ENCODE assay signal across 23 mouse cellular contexts in the genomic region with DNA sequence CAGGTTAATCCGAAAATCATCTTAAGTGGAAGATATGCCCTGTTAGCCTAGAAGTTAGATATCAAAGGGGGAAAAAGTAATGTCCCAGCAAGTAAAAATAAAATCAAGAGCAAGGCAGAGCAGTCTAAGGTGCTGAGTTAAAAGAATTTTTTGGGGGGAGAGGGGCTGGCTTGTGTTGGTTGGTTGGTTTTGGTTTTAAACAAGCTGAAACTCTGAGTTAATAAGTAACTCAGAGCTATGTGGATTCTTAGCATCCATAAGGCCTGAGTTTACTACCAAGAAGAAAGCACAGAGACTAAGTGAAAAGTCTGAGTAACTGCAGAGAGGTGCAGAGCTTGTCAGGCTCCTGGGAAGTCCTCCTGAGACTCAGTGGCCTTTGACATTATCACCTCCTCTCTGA. TPM values are rescaled to one million over a fixed set of nuclear protein-coding genes. Genes with fewer than 3 reads are reported as not detected.
A peak's percentile ranks its signal among the peaks of the same experiment; 100 is the strongest.
DNase-seq lines count a peak whose midpoint lies in the region; ATAC-seq and TF ChIP-seq lines count a peak whose summit lies in the region.
"Had no signal": no experiment of that assay in that cellular context is flagged by ENCODE, and none has a peak within 500 bp of the region (broad histone marks: within the 10 kb centered on the region; RNA-seq: fewer than 3 reads in every experiment).

No protein-coding gene starts in this region.

- TF ChIP-seq CTCF in liver, postnatal 0 days (IDR thresholded peaks at IDR 0.05; ENCODE audit: low read depth), result no peak

- DNase-seq in kidney, adult 9 months, result peak; percentile 46
- DNase-seq in kidney, postnatal 10 days, result no peak
- no peak for DNase-seq in liver, embryonic 11.5 days (ENCODE audit: low spot score)
- DNase-seq in liver, postnatal 0 days, result no peak
- DNase-seq in kidney, postnatal 14 days, result peak; percentile 24
- DNase-seq in yolk sac, embryonic 10.5 days (ENCODE audit: low spot score), result peak; percentile 22
- no peak for DNase-seq in spleen, postnatal 10 days (ENCODE audit: low spot score in 2 of 2)
- DNase-seq: adrenal gland, adult 2 months; adrenal gland, postnatal 36 days; cerebellum, adult 2 months; cerebellum, postnatal 10 days; embryo, embryonic 11 days; gastrocnemius, postnatal 10 days; heart, adult 18-20 months; heart, postnatal 10 days; heart, postnatal 4 days had no signal

- H3K36me3 ChIP-seq in liver, embryonic 11.5 days (ENCODE audit: control insufficient read depth, insufficient read depth, low read length), result no peaks in the 10 kb centered on the region; the same call in 1 of the 2 replicates
- H3K36me3 ChIP-seq in liver, postnatal 0 days (replicated peaks; ENCODE audit: insufficient read depth, low read length), result peaks cover 77% of the 10 kb centered on the region
- H3K36me3 ChIP-seq: embryonic facial prominence, embryonic 15.5 days; forebrain, embryonic 10.5 days had no signal

- WGBS in liver, embryonic 11.5 days, result 91% methylated on average over 1 of the region's 1 CpGs
- 83% methylated on average over 1 of the region's 1 CpGs for WGBS in liver, postnatal 0 days (ENCODE audit: insufficient replicate concordance)

- no peak overlapping the region for H3K27ac ChIP-seq in liver, embryonic 11.5 days (ENCODE audit: low read depth, low read length)
- no peak overlapping the region for H3K27ac ChIP-seq in liver, postnatal 0 days (ENCODE audit: low read depth)
- H3K27ac ChIP-seq: embryonic facial prominence, embryonic 15.5 days; forebrain, embryonic 10.5 days; heart, embryonic 10.5 days; hindbrain, embryonic 12.5 days had no signal

- peaks cover 15% of the 10 kb centered on the region for H3K4me1 ChIP-seq in liver, embryonic 11.5 days (replicated peaks; ENCODE audit: control insufficient read depth, insufficient read depth, low read length)
- H3K4me1 ChIP-seq in liver, postnatal 0 days (ENCODE audit: insufficient read depth), result peaks cover 36% of the 10 kb centered on the region
- H3K4me1 ChIP-seq: embryonic facial prominence, embryonic 15.5 days; forebrain, embryonic 10.5 days; hindbrain, embryonic 12.5 days had no signal

- no peak overlapping the region for H3K4me2 ChIP-seq in liver, embryonic 11.5 days
- H3K4me2 ChIP-seq in liver, postnatal 0 days (ENCODE audit: low read depth, low read length), result no peak overlapping the region
- H3K4me2 ChIP-seq: embryonic facial prominence, embryonic 15.5 days; hindbrain, embryonic 12.5 days had no signal

- ATAC-seq in liver, embryonic 11.5 days (replicated peaks; ENCODE audit: low FRiP score), result no peak
- ATAC-seq in liver, postnatal 0 days, result no peak
- ATAC-seq: forebrain, embryonic 14.5 days had no signal

- no peak for TF ChIP-seq EP300 in liver, postnatal 0 days (IDR thresholded peaks at IDR 0.05; ENCODE audit: low read depth)

- no peak overlapping the region for H3K4me3 ChIP-seq in liver, embryonic 11.5 days (ENCODE audit: low read depth, low read length)
- no peak overlapping the region for H3K4me3 ChIP-seq in liver, postnatal 0 days (ENCODE audit: low read depth, low read length)
- H3K4me3 ChIP-seq: embryonic facial prominence, embryonic 15.5 days; erythroblast, embryonic 14.5 days; forebrain, embryonic 10.5 days; heart, embryonic 10.5 days; hindbrain, embryonic 12.5 days had no signal

- H3K9ac ChIP-seq in liver, embryonic 11.5 days (ENCODE audit: low read depth, low read length), result 0 out of 2 replicates have a peak overlapping the region, but pooled peaks have one; percentile 20
- no peak overlapping the region for H3K9ac ChIP-seq in liver, postnatal 0 days (replicated peaks)
- H3K9ac ChIP-seq: embryonic facial prominence, embryonic 15.5 days; hindbrain, embryonic 12.5 days had no signal

- H3K27me3 ChIP-seq in liver, embryonic 11.5 days (replicated peaks; ENCODE audit: control insufficient read depth, insufficient read depth, low read length), result no peaks in the 10 kb centered on the region
- H3K27me3 ChIP-seq in liver, postnatal 0 days (ENCODE audit: insufficient read depth, low read length), result no peaks in the 10 kb centered on the region
- H3K27me3 ChIP-seq: CH12.LX; embryonic facial prominence, embryonic 15.5 days; hindbrain, embryonic 12.5 days had no signal

- no peaks in the 10 kb centered on the region for H3K9me3 ChIP-seq in liver, embryonic 11.5 days (ENCODE audit: control insufficient read depth, low read length)
- H3K9me3 ChIP-seq in liver, postnatal 0 days (ENCODE audit: low read length), result no peaks in the 10 kb centered on the region
- H3K9me3 ChIP-seq: embryonic facial prominence, embryonic 15.5 days; forebrain, embryonic 10.5 days; heart, embryonic 10.5 days; hindbrain, embryonic 12.5 days had no signal

RNA-seq across cellular contexts. Expression of a gene that starts 16.2 kb away (rescaled TPM):
- polyA plus RNA-seq in liver, embryonic 11.5 days (2014; fragmentation: Nextera tagmentation; extraction: Ambion mirVana), result 14.4 and 15.8 TPM in 2 replicates
- 7.0 and 10.0 TPM in 2 replicates for polyA plus RNA-seq in liver, postnatal 0 days (2015; fragmentation: Nextera tagmentation; extraction: Ambion mirVana)

Comparison
In these comparisons a context has a peak if more than half of its experiments do, and no peak if none do; other contexts are left out.
1. DNase-seq: peak in kidney, adult 9 months (single experiment), kidney, postnatal 14 days (single experiment) and yolk sac, embryonic 10.5 days (single experiment); none in kidney, postnatal 10 days (single experiment), liver, embryonic 11.5 days (single experiment), liver, postnatal 0 days (single experiment) and spleen, postnatal 10 days (0 of 2).